Mouse (Mus musculus) layer of hippocampus, postnatal 25 days (tissue): Measurements from ENCODE around the gene Olfr65. TPM values are rescaled to one million over a fixed set of nuclear protein-coding genes. Genes with fewer than 3 reads are reported as not detected.

ENCODE experiments used
- DNase-seq, 2 experiments: peaks; one replicate each; pipeline ENCODE4 v3.0.0; 2022; ENCODE audit warnings: mixed read lengths in 2 of 2, low spot score in 1 of 2; ENCODE audit errors: extremely low spot score in 1 of 2
- total RNA-seq, 2 experiments: library from RNA; stranded (reverse); gene quantifications; 2 replicates each; pipeline ENCODE4 v1.2.3; 2021

Olfr65 gene
- total RNA-seq = not detected

DNA sequence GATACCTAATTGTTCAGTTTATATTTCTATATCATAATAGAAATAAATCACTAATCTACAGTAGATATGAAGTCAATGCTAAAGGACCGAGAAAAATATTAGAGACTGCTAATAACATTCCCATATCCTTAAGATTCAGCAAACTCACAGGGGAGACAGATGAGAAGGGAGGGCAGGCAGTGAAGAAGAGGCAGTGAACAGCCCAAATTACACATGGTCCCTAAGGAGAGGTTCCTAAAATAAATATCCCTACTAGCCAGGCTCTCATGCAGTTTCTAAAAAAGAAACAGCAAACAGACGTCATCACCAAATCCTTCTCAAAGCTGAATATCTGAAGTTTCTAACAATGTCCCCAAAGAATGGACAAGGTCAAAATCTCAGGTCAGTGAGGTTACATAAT lies at the start of gene Olfr65:
TSS of gene Olfr65 (plus strand) at position 301 of the 400 bp plus-strand sequence.
- no peak for DNase-seq

DNA sequence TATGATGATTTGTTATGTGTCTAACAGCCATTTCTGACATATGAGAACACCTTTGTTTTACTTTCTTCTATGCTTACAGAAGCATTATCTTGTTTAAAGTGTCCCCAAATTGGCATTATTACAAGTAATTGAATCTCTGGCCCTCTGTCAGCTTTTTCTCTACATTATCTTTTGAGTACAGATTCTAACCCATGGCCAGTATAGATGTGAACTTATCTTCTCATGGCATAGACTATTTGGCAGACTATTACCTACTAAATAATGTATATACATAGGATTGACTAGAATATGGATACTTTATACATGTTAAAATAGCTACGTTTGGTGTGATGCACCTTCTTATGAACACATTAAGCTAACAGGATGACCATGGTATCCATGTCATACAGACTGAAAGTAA lies 48.6 kb upstream of the Olfr65 start:
- DNase-seq = no peak

DNA sequence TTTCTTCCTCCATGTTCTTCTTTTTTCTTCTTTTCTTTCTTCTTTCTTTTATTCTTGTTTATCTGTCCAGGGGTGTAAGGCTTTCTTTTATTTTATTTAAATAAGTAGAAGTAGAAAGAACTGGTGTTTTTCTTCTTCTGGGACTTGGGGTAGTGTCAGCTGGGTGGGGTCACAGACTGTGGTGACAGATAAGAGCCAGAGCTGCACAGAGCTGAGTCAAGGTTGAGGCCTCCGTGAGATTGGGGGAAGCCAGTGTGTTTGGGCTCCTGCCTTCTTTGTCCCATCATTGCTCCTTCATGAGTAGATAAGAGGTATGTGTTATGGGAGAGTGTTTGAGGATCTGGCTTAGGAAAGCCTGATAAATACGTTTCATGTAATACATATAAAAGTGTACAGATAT lies 44.2 kb upstream of the Olfr65 start:
- DNase-seq = no peak

DNA sequence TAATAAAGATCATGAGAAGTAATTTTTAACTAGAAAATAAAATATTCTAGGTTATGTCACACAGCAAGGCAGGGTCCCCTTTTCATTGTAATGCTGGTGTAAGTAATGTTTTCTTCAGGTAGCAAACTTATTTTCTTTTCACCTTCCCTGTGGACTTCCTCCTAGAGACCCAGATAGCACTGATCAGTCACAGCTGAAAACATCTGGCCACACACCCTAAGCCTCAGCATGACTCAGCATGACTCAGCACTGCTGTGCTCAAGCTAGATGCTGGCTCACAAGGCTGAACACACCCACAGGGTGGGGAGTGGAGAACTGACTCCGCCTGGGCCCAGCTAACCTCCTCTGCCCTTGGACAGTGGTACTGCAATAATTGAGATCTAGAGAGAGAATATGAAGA lies 42.4 kb upstream of the Olfr65 start:
- no peak for DNase-seq

DNA sequence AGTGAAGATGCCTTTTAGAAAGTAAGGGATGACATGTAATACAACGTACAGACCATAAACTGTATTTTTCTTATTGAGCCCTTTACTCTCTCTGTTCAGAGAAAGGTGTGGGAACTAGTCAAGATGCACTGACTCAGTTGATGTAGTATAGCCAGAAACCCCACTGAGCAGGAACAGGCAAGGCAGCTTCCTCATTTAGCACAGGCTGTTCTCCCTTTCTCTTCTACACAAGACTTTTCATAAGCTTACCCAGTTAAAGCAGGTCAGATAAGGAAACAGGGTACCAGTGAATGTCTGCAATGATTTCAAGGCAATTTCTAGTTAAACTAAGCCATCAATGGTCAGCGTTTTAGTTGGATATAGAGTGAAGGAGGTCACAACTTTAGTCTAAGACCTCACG lies 41.8 kb upstream of the Olfr65 start:
- DNase-seq = no peak

DNA sequence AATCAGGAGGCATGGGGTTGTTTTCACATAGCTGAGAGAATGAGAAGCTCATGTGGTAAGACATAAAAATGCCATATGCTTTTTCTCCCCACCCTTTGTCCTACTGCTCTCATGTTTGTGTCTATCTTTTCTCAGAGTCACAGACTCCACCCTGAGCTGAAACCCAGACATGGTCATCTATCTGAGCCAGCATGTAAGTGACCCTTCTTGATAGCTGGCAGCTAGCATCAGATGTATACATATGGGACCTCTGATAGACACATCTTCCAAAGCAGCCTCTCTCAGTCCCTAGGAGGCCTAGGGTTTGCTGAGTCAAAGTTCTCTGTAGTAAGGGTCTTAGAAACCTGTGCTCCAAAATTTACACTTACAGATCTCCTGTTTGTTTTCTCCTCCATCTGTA lies 37.6 kb upstream of the Olfr65 start:
- no peak for DNase-seq

DNA sequence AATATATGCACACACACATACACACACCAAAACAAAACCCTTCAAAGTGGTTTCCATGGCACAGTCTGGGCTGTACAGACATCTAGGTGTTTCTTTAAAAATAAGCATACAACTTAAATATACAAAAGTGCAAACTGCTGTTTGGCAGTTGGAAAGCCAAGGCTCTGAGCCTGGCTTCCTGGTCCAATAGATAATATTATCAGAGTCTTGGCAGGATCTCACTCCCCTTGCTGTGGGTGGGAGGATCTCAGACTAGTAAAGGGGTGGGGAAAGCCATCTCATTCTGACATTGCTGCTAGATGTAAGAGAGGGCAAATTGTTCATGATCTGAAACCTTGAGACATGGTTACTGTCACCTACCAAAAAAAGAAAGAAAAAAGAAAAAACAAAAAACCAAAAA lies 32.6 kb upstream of the Olfr65 start:
- DNase-seq = no peak

DNA sequence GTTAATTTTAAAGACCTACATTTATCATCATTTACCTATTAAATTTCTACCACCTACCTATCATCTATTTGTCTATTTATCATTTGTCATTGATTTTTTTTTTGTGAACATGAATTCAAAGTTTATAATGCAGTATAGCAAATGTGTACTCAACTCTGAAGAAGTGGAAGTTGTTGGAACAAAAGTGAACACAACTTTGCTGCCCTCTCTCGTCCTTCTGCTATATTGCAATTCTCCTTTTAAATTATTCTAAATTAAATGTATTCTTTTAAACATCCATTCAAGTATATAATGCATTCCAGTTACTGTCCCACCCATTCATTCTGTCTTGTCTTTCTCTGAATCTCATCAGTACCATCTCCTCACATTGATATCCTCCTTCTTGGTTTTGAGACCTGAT lies 30.2 kb upstream of the Olfr65 start:
- DNase-seq = peak in 1 of 2 experiments; percentile 10

DNA sequence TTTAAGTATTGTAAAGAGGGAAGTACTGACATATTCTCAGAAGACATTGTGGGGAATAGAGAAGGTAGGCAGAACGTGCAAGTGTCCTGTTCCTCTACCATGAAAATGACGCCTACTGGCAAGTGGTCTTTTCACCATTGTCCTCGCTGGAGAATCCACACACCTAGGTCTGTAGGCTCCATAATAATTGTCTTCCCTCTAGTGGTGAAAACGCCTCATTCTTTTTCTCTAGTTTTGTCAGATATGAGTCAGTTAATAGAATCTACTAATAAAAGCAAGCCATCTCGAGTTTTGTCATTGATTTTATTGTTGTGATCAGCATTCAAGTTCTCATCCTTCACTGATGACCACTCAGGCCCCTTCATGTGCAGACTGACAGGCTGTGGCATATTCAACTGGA lies 28.8 kb upstream of the Olfr65 start:
- no peak for DNase-seq

DNA sequence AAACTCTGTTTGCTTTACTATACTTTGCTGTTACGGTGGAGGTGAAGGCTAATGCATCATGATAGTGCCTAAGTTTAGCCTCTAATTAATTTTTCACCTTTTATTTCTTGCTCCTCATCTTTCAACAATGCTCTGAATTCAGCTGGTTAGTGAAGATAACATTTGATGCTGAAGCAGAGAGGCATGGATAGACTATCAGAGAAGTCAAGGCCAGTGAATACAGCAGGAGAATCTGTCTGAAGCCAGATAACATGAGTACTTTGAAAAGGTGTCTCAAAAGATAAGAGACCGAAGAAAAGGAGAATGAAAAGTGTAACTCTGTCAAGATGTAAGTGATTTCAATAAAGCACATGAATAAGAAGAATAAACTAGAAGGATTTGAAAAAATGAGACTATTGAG lies 26.2 kb upstream of the Olfr65 start:
- DNase-seq = no peak

DNA sequence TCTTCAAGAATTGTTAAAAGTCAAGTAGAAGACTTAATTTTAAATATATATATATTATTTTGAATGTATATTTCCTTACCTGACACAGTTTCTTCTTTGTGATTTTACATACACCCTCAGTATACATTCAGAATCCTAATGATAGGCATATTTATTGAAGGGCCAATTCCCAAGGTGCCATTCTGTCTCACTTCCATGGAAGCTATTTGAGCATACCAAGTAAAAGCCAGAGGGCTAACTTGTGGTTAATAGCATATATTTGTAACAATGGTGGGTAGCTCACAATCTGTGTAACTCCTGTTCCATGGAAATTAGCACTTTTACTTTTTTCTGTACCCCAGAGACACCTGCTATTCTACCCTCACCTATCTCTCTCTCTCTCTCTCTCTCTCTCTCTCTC lies 17.1 kb upstream of the Olfr65 start, which contains the start of gene Olfr66:
TSS of gene Olfr66 (minus strand) at position 101 of the 400 bp plus-strand sequence.
- no peak for DNase-seq

DNA sequence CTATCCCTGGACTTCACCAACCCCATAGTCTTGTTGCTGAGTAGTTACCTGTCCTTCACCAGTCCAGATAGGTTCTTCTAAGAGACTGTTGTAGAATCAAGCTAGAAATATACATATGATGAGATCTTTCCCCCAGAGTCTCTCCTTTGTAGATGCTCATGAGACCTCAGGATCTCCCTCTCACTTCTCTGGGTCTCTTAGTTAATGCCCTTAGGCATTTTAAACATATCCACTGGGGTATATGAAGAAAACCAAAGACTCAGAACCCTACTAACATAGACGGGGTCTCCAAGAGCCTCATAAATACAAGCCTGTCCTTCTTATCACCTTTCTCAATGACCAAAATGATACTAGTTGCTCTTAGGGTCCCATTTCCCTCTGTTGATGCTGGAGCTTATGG lies 8.9 kb upstream of the Olfr65 start, which contains the start of gene Olfr64:
TSS of gene Olfr64 (minus strand) at position 101 of the 400 bp plus-strand sequence.
- DNase-seq = no peak

DNA sequence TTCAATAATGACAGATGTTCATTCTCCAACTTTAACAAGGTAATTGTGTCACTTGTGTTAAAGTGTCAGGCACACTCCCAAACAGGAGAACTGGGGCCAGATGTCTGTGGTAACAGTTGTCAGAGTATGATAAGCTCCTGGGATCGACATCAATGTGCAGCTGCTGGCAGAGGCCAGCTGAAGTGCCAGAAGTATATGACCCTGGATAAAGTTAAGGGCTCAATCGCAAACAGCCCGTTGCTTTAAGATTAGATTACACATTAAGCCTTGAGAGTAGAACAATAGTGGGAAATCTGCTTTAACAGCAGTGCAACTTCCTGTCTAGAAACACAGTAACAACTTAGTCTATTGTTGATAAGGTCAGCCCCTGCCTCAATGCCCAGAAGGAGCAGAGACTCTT lies 6.8 kb downstream of the Olfr65 start:
- no peak for DNase-seq

DNA sequence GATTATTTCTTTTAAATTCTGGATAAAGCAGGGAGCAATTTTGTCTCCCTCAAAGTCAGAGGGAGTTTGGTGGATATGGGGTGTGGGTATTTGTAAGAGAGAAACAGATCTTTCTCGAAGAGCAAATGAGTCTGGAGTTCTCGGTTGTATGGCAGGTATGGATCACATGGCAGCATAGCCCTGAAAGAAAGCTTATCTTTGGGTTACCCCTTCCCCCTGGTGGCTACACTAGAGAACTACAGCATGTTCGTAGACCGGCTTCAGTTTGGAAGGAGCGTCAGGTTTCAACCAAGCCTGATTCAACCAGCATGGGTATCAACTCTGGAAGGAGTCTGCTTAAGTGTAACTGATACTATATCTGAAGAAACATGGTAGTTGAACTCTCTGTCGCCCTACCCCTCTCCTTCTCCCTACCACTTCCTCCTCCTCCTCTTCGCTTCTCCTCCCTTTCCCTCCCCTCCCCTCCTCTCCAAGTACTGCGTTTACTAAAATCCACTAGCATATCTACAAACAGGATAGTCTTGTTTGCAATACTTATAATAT lies 9.8 kb downstream of the Olfr65 start:
- DNase-seq = no peak

DNA sequence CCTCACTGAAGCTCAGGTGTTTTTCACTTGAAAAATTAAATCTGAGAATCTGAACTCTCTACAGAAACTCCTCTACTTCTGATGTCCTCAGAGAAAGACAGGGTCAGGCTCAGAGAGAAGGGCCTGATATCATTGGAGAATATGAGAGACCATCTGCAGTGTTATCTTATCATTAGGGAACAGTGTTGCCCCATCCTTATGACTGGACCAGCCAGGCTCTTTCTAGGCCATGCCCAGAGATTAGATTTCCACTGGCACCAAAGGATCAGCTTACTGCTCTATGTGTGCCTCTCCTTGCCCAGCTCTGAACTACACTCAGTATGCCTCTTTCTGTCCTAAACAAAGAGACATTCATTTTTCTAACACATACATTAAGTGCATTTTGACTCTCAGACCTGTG lies 12.1 kb downstream of the Olfr65 start:
- DNase-seq = no peak

DNA sequence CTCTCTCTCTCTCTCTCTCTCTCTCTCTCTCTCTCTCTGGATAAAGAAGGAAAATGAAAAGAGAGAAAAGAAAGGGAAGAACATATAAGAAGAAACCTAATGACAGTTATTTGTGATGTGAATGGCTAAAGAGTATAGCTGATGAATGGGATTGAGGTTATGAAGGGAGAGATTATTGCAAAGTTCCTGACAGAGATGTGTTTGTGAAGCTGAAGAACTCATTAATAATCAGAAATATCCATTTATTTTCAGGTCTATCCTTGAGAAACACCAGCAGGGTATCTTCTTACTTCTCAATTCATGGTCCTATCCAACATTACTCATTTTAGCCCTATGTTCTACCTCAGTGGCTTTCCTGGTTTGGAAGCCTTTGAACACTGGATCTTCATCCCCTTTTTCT lies 25.2 kb downstream of the Olfr65 start, which contains the start of gene Olfr631:
TSS of gene Olfr631 (plus strand) at position 301 of the 400 bp plus-strand sequence.
- no peak for DNase-seq

DNA sequence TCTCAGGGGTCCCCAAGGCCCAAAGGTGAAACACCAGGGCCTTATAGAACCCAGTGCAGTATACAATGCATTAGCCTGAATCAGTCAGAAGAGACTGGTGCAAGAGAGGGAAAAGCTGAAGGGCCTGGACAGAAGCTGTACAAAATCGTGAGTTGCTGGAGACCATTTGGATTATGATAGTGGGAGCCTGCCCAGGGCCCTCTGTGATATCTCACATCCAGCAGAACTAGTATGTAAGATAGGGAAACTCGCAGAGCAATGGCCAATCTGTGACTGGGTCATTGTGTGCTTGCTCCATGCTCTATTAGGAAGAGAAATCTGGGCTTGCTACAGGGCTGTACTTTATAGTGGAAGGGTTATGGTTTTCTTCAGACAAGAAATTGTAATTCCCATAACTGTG lies 31.0 kb downstream of the Olfr65 start, which contains the start of gene Olfr632:
TSS of gene Olfr632 (plus strand) at position 84 of the 400 bp plus-strand sequence.
- DNase-seq = no peak

DNA sequence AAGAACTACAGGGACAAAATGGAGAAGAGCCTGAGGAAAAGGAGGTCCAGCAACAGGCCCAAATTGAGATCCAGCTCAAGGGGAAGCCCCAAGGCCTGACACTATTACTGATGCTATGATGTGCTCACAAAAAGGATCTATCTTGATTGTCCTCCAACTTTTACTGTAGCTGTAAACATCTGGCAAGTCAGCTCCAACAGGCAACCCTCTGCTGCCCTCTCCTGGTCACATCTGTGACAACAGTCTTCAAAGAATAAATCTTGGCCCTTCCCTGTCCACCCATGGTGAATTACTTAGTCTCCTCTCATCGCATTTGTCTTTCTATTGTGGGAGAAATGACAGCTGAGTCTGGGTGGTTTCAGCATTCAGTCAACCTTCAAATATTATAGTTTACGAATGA lies 39.4 kb downstream of the Olfr65 start:
- peak in 1 of 2 experiments; percentile 27 for DNase-seq

DNA sequence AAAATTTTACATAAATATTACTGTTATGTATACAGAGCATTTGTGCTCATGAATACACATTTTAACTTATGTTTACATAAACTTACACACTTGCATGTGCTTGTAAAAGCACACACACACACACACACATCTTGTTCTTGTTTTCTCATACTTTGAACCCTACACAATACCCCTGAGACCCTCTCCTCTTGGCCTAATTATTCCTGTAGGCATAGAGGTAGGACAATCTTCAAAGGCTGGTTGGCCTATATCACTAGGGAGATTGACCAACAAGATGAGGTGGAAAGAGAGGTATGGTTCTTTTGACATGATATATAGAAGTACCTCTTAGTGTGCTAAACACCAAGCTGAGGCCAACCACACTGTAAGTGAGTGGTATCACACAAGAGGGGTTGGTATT lies 40.9 kb downstream of the Olfr65 start, which contains the start of gene Olfr633:
TSS of gene Olfr633 (plus strand) at position 301 of the 400 bp plus-strand sequence.
- DNase-seq = no peak
